Comparison of ENCODE assay signal across 9 mouse cellular contexts in genomic region chr7:29519211-29519550, GRCm38 (mm10). TPM values are rescaled to one million over a fixed set of nuclear protein-coding genes. Genes with fewer than 3 reads are reported as not detected.
DNase-seq lines count a peak whose midpoint lies in the region; ATAC-seq and TF ChIP-seq lines count a peak whose summit lies in the region.
"Had no signal": no experiment of that assay in that cellular context is flagged by ENCODE, and none has a peak within 500 bp of the region (broad histone marks: within the 10 kb centered on the region; RNA-seq: fewer than 3 reads in every experiment).

No protein-coding gene starts in this region.

- H3K4me1 ChIP-seq in heart, embryonic 14.5 days (ENCODE audit: control insufficient read depth in 2 of 2, insufficient read depth in 2 of 2, low read length in 2 of 2), result no peaks in the 10 kb centered on the region
- no peaks in the 10 kb centered on the region for H3K4me1 ChIP-seq in ES-Bruce4 (ENCODE audit: control insufficient read depth, insufficient read depth, low read length)
- H3K4me1 ChIP-seq in forebrain, embryonic 14.5 days (ENCODE audit: control insufficient read depth, insufficient read depth, low read length), result peaks cover 8% of the 10 kb centered on the region
- H3K4me1 ChIP-seq in liver, embryonic 16.5 days (ENCODE audit: control insufficient read depth, low read depth, low read length), result peaks cover 12% of the 10 kb centered on the region

- no peak for TF ChIP-seq CTCF in ES-Bruce4 (IDR thresholded peaks at IDR 0.05; ENCODE audit: low read depth, low read length)

- peak overlapping the region; percentile 59 to 65 for H3K4me3 ChIP-seq in heart, embryonic 14.5 days (ENCODE audit: control insufficient read depth in 1 of 2, insufficient read depth in 1 of 2, low read depth in 1 of 2, low read length in 2 of 2)
- H3K4me3 ChIP-seq in ES-Bruce4 (ENCODE audit: low read depth, low read length), result peak overlapping the region; percentile 75
- peak overlapping the region; percentile 89 for H3K4me3 ChIP-seq in forebrain, embryonic 14.5 days (ENCODE audit: low read depth, low read length)
- peak overlapping the region; percentile 75 for H3K4me3 ChIP-seq in liver, embryonic 16.5 days (ENCODE audit: low read depth, low read length)

- no peaks in the 10 kb centered on the region for H3K9me3 ChIP-seq in heart, embryonic 14.5 days (ENCODE audit: control insufficient read depth, low read length)
- no peaks in the 10 kb centered on the region for H3K9me3 ChIP-seq in ES-Bruce4 (replicated peaks; ENCODE audit: control insufficient read depth, insufficient read depth, low read length, poor library complexity, severe bottlenecking)
- no peaks in the 10 kb centered on the region for H3K9me3 ChIP-seq in forebrain, embryonic 14.5 days (replicated peaks; ENCODE audit: control insufficient read depth, low read length)
- H3K9me3 ChIP-seq in liver, embryonic 16.5 days (replicated peaks; ENCODE audit: control insufficient read depth, low read length), result no peaks in the 10 kb centered on the region

- TF ChIP-seq POLR2A in ES-Bruce4 (IDR thresholded peaks at IDR 0.05; ENCODE audit: insufficient read depth, low read length), result no peak

- peaks cover 33% of the 10 kb centered on the region for H3K27me3 ChIP-seq in heart, embryonic 14.5 days (ENCODE audit: control insufficient read depth, insufficient read depth, low read length)
- no peaks in the 10 kb centered on the region for H3K27me3 ChIP-seq in ES-Bruce4 (ENCODE audit: control insufficient read depth, insufficient read depth, low read length, poor library complexity, severe bottlenecking)
- no peaks in the 10 kb centered on the region for H3K27me3 ChIP-seq in forebrain, embryonic 14.5 days (replicated peaks; ENCODE audit: control insufficient read depth, insufficient read depth, low read length)
- H3K27me3 ChIP-seq in liver, embryonic 16.5 days (ENCODE audit: control insufficient read depth, insufficient read depth, low read depth, low read length), result no peaks in the 10 kb centered on the region
- H3K27me3 ChIP-seq: Patski had no signal

- H3K9ac ChIP-seq in heart, embryonic 14.5 days (ENCODE audit: low read length), result peak overlapping the region; percentile 76
- peak overlapping the region; percentile 76 for H3K9ac ChIP-seq in ES-Bruce4 (ENCODE audit: low read depth, poor library complexity, severe bottlenecking)
- H3K9ac ChIP-seq in forebrain, embryonic 14.5 days (ENCODE audit: low read length), result peak overlapping the region; percentile 87
- H3K9ac ChIP-seq in liver, embryonic 16.5 days (ENCODE audit: low read depth, low read length), result peak overlapping the region; percentile 51

- peak overlapping the region; percentile 99 for H3K4me2 ChIP-seq in heart, embryonic 14.5 days (ENCODE audit: low read length)
- peak overlapping the region; percentile 92 for H3K4me2 ChIP-seq in forebrain, embryonic 14.5 days (ENCODE audit: low read length)
- peak overlapping the region; percentile 89 for H3K4me2 ChIP-seq in liver, embryonic 16.5 days (ENCODE audit: low read depth, low read length)

- 2% methylated on average over 19 of the region's 19 CpGs for WGBS in heart, embryonic 14.5 days
- WGBS in forebrain, embryonic 14.5 days, result under 1% methylated on average over 19 of the region's 19 CpGs
- 1% methylated on average over 19 of the region's 19 CpGs for WGBS in liver, embryonic 16.5 days (ENCODE audit: insufficient replicate concordance)

- no peak for DNase-seq in heart, postnatal 4 days
- no peak for DNase-seq in forebrain, embryonic 14.5 days (ENCODE audit: low spot score)
- DNase-seq in spleen, postnatal 36 days (ENCODE audit: low spot score in 2 of 2), result no peak
- DNase-seq in cerebellum, postnatal 25 days, result no peak
- DNase-seq in spleen, adult 12 weeks (ENCODE audit: low spot score), result no peak

- TF ChIP-seq EP300 in ES-Bruce4 (IDR thresholded peaks at IDR 0.05; ENCODE audit: insufficient read depth, low read depth, low read length), result 0 out of 2 replicates have a peak, but pooled peaks have one; percentile 7

- no peak for ATAC-seq in heart, embryonic 14.5 days (ENCODE audit: insufficient number of reproducible peaks, insufficient read depth, low FRiP score, low read depth)
- ATAC-seq in forebrain, embryonic 14.5 days, result no peak; the same call in none of the 2 replicates
- peak; percentile 1; the same call in 1 of the 2 replicates for ATAC-seq in liver, embryonic 16.5 days (ENCODE audit: low read depth)

- H3K27ac ChIP-seq in heart, embryonic 14.5 days (replicated peaks in 1 of 2; ENCODE audit: control insufficient read depth in 1 of 2, insufficient read depth in 1 of 2, low read depth in 2 of 2, low read length in 2 of 2), result no peak overlapping the region
- 0 out of 2 replicates have a peak overlapping the region, but pooled peaks have one; percentile 49 for H3K27ac ChIP-seq in ES-Bruce4 (ENCODE audit: insufficient read depth, low read length)
- peak overlapping the region; percentile 85; the same call in 1 of the 2 replicates for H3K27ac ChIP-seq in forebrain, embryonic 14.5 days (ENCODE audit: low read depth, low read length)
- H3K27ac ChIP-seq in liver, embryonic 16.5 days (ENCODE audit: low read length), result no peak overlapping the region

- no peaks in the 10 kb centered on the region for H3K36me3 ChIP-seq in heart, embryonic 14.5 days (ENCODE audit: control insufficient read depth, insufficient read depth, low read length)
- no peaks in the 10 kb centered on the region for H3K36me3 ChIP-seq in ES-Bruce4 (ENCODE audit: control insufficient read depth, insufficient read depth, low read length, poor library complexity, severe bottlenecking)
- H3K36me3 ChIP-seq in forebrain, embryonic 14.5 days (ENCODE audit: control insufficient read depth, insufficient read depth, low read length), result no peaks in the 10 kb centered on the region
- H3K36me3 ChIP-seq in liver, embryonic 16.5 days (ENCODE audit: control insufficient read depth, insufficient read depth), result no peaks in the 10 kb centered on the region

RNA-seq across cellular contexts. Expression of gene Sipa1l3, which starts 0.7 kb away (rescaled TPM):
- 3.0 and 3.4 TPM in 2 replicates for polyA plus RNA-seq in heart, embryonic 14.5 days (2014; fragmentation: Nextera tagmentation; extraction: Ambion mirVana)
- total RNA-seq in heart, postnatal 4 days (2021), result 10 to 100 TPM; 13.8 to 17.7 TPM
- 29.4 and 31.0 TPM in 2 replicates for polyA plus RNA-seq in ES-Bruce4 (2011; ENCODE audit: insufficient read depth, insufficient read length, low read depth, missing spikeins)
- 6.2 and 11.9 TPM in 2 replicates for polyA plus RNA-seq in forebrain, embryonic 14.5 days (2014; fragmentation: Nextera tagmentation; extraction: Ambion mirVana)
- 2.4 and 2.6 TPM in 2 replicates for polyA plus RNA-seq in liver, embryonic 16.5 days (2015; fragmentation: Nextera tagmentation; extraction: Ambion mirVana)

Comparison
In these comparisons a context has a peak if more than half of its experiments do, and no peak if none do; other contexts are left out.
1. H3K27ac ChIP-seq: peak in ES-Bruce4 (single experiment) and forebrain, embryonic 14.5 days (single experiment); none in heart, embryonic 14.5 days (0 of 2) and liver, embryonic 16.5 days (single experiment).
2. Peak in every context shown above with its lines, with median percentiles within 50 percentile points of each other: H3K4me2 ChIP-seq, H3K4me3 ChIP-seq and H3K9ac ChIP-seq.